Mouse (Mus musculus) gastrocnemius, adult 2 months (tissue): ENCODE results near the gene Pdlim7. TPM values are rescaled to one million over a fixed set of nuclear protein-coding genes. Genes with fewer than 3 reads are reported as not detected.
A peak's percentile ranks its signal among the peaks of the same experiment; 100 is the strongest.

Experiments
- DNase-seq: peaks from one replicate; pipeline ENCODE4 v3.0.0; 2022
- H3K27ac ChIP-seq: fragments of 200-600 bp; 2 replicates; pipeline ENCODE4 v1.8.1; 2022; ENCODE audit warnings: mild to moderate bottlenecking
- H3K4me3 ChIP-seq: fragments of 200-600 bp; 2 replicates; pipeline ENCODE4 v1.8.1; 2022; ENCODE audit warnings: mild to moderate bottlenecking, moderate library complexity
- CTCF ChIP-seq: fragments of 200-600 bp; IDR thresholded peaks from 2 replicates; pipeline ENCODE4 v1.8.1; 2022; ENCODE audit warnings: antibody characterized with exemption, mild to moderate bottlenecking, moderate library complexity
- intact Hi-C: fragments of 180-260 bp; cut with DNase I; formaldehyde crosslinking; loops from one replicate; pipeline ENCODE4 v1.15.1; 2025
- microRNA-seq: library from miRNA; unstranded; fragments of <30 nt; microRNA quantifications from one replicate; pipeline ENCODE4 v1.2.0, GENCODE M21; 2021
- total RNA-seq, 2 experiments: library from RNA; stranded (reverse); gene quantifications; 2 replicates each; pipeline ENCODE4 v1.2.3; 2021

The Pdlim7 gene
- total RNA-seq, 2 experiments from 2014 or later: 424 to 537 TPM

GRCm38 (mm10) chr13:55448131-55448530, 65.3 kb downstream of the Pdlim7 start:
- Histone ChIP-seq H3K27ac (no peak overlapping the region), H3K4me3 (no peak overlapping the region)
- DNase-seq: no peak
- no peak for TF ChIP-seq CTCF
- intact Hi-C loops: no loop called here

DNA sequence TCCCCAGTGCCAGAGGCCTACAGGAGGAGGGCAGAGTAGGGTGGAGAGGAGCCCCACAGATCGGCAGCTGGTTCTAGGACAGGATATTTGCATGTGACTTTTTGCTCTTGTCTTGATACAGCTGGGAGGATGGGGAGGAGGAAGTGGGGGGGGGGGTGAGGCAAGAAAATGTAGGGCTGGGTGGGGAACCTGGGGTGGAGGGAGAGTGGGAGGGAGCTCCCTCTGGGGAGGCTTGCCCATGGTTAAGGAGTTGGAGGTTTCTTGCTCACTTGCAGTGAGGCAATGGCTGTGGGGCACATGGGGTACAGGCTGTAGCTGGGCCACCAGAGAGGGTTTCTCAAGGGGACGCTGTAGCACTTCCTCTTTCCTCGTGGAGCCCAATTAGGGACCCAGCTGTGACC, 65.9 kb downstream of the Pdlim7 start:
- TF ChIP-seq CTCF: no peak
- intact Hi-C loops: no loop called here
- DNase-seq: no peak
- Histone ChIP-seq H3K4me3 (no peak overlapping the region; the same call in 1 of the 2 replicates), H3K27ac (peak overlapping the region; percentile 95)

DNA sequence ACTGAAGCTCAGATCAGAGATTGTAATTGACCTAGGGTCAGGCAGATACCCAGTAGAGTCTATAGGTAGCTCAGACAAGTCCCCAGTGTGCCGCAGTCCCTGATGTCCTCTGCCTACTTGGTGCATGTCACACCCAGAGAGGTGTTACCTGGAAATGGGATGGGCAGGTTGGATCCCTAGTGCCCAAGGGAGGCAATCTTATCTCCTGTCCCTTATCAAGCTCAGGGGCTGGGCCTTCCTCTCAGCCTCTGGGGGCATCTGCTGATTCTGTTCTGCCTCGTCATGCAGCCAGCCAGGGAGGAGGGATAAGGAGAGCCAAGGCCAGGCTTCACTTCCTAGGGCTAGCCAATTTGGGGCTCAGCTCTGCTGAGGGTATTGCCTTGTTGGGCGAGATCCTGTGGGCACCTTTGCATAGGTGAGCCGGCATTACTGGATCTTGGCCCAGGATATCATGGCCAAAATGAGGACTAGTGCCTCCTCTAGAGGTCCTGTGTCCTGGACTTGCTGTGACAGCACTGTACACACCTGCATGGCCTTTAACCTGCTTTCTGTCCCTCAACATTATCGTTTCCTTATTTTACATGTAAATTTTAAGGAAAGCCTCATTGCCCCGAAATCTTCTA, 66.9 kb downstream of the Pdlim7 start:
- peak overlapping the region; percentile 98 for H3K4me3 ChIP-seq
- no peak for DNase-seq
- no peak for TF ChIP-seq CTCF
- H3K27ac ChIP-seq: peak overlapping the region; percentile 95
- intact Hi-C loops: no loop called here

Small RNAs within 50 kb of the gene (microRNA-seq; reads per million reads assigned to microRNA genes)
- gene Mir6943 (not detected), gene Mir6944 (2.2 reads per million), gene Mir6945 (3.6 reads per million)

Other genes with a start within 250 kb of the Pdlim7 start
- 10 to 100 TPM; 15.6 to 19.6 TPM for gene Prelid1, start 193.2 kb downstream of the Pdlim7 start, total RNA-seq
- gene Rab24, start 191.7 kb downstream of the Pdlim7 start, total RNA-seq: 10 to 100 TPM; 29.2 to 33.5 TPM
- gene Mxd3, start 183.9 kb downstream of the Pdlim7 start, total RNA-seq: not detected
- gene Lman2, start 150.9 kb downstream of the Pdlim7 start, total RNA-seq: 10 to 100 TPM; 36.7 to 42.3 TPM
- gene Rgs14, start 143.9 kb downstream of the Pdlim7 start, total RNA-seq: under 1 TPM in 1 of 2 experiments, not detected in 1; 0.20 TPM
- not detected for gene Slc34a1, start 115.5 kb downstream of the Pdlim7 start, total RNA-seq
- not detected for gene Pfn3, start 98.4 kb downstream of the Pdlim7 start, total RNA-seq
- gene F12, start 86.9 kb downstream of the Pdlim7 start, total RNA-seq: not detected
- 1 to 10 TPM; 9.6 to 10.0 TPM for gene Grk6, start 68.6 kb downstream of the Pdlim7 start, total RNA-seq
- under 1 TPM; 0.18 to 0.22 TPM for gene Prr7, start 49.4 kb downstream of the Pdlim7 start, total RNA-seq
- gene Dbn1, start 25.6 kb downstream of the Pdlim7 start, total RNA-seq: 1 to 10 TPM; 4.9 to 7.7 TPM
- gene Dok3, start 15.6 kb upstream of the Pdlim7 start, total RNA-seq: 1 to 10 TPM in 1 of 2 experiments, under 1 TPM in 1; 0.77 to 1.5 TPM
- 10 to 100 TPM; 10.6 to 11.5 TPM for gene Ddx41, start 23.0 kb upstream of the Pdlim7 start, total RNA-seq
- gene Fam193b, start 57.4 kb upstream of the Pdlim7 start, total RNA-seq: 10 to 100 TPM; 14.4 to 16.6 TPM
- 10 to 100 TPM; 53.3 to 77.0 TPM for gene Tmed9, start 60.1 kb upstream of the Pdlim7 start, total RNA-seq
- gene B4galt7, start 86.2 kb upstream of the Pdlim7 start, total RNA-seq: 1 to 10 TPM; 5.9 to 7.1 TPM
- 1 to 10 TPM; 9.7 to 9.9 TPM for gene Caml, start 109.3 kb upstream of the Pdlim7 start, total RNA-seq
- gene Ddx46, start 121.4 kb upstream of the Pdlim7 start, total RNA-seq: 10 to 100 TPM; 20.9 to 26.9 TPM
- 10 to 100 TPM; 29.4 to 33.2 TPM for gene B230219D22Rik, start 179.4 kb upstream of the Pdlim7 start, total RNA-seq
- 10 to 100 TPM; 33.3 to 34.4 TPM for gene Txndc15, start 201.0 kb upstream of the Pdlim7 start, total RNA-seq
- gene Pcbd2, start 213.7 kb upstream of the Pdlim7 start, total RNA-seq: 10 to 100 TPM; 18.2 to 25.7 TPM